Mouse (Mus musculus): Measurements from ENCODE around the gene Cpa5. TPM values are rescaled to one million over a fixed set of nuclear protein-coding genes. Genes with fewer than 3 reads are reported as not detected.
A peak's percentile ranks its signal among the peaks of the same experiment; 100 is the strongest.

The Cpa5 gene
- polyA plus RNA-seq, 1 experiment from 2014 or later: 0.27 TPM

- H3K36me3 ChIP-seq (replicated peaks; ENCODE audit: control insufficient read depth, insufficient read depth, low read depth, low read length): no peaks in the 10 kb centered on the region
- 77% methylated on average over 5 of the region's 5 CpGs for WGBS
- H3K9me3 ChIP-seq (replicated peaks; ENCODE audit: control insufficient read depth, low read length): no peaks in the 10 kb centered on the region
- no peak overlapping the region for H3K4me2 ChIP-seq (ENCODE audit: low read depth, low read length)
- no peak overlapping the region for H3K27ac ChIP-seq (replicated peaks; ENCODE audit: low read depth, low read length)
- DNase-seq (ENCODE audit: low spot score) (no peak), ATAC-seq (replicated peaks; ENCODE audit: insufficient number of reproducible peaks, low FRiP score, low TSS enrichment, low read depth) (no peak)
- no peak overlapping the region for H3K9ac ChIP-seq (replicated peaks; ENCODE audit: low read length)
- H3K27me3 ChIP-seq (ENCODE audit: control insufficient read depth, insufficient read depth, low read length): no peaks in the 10 kb centered on the region
- peaks cover 20% of the 10 kb centered on the region for H3K4me1 ChIP-seq (ENCODE audit: control insufficient read depth, insufficient read depth, low read length)
- no peak overlapping the region for H3K4me3 ChIP-seq (ENCODE audit: low read depth, low read length)
Measured at GRCm38 (mm10) chr6:30619606-30620005, 8.8 kb downstream of the Cpa5 start.

DNA sequence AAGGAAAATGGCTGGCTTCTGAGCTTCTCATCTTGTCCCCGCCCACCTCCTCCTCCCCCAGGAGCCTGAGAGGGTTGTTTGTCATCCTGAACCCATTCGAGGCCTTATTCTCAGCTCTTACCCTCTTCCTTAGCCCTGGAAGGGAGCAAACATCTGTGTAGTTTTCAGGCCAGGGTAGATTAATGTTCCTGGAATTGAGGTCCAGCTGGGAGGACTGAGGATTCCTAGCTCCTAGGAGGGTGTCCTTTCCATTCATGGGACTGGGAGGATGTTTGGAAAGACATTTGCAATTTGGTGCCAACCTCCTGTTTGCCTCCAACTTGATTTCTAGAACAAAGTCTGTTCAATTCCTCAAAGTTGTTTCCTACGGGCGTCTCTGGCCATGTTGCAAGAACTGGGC, 9.8 kb downstream of the Cpa5 start:
- ATAC-seq (replicated peaks; ENCODE audit: insufficient number of reproducible peaks, low FRiP score, low TSS enrichment, low read depth) (no peak), DNase-seq (ENCODE audit: low spot score) (no peak)
- H3K9me3 ChIP-seq (replicated peaks; ENCODE audit: control insufficient read depth, low read length): no peaks in the 10 kb centered on the region
- no peak overlapping the region for H3K9ac ChIP-seq (replicated peaks; ENCODE audit: low read length)
- H3K27me3 ChIP-seq (ENCODE audit: control insufficient read depth, insufficient read depth, low read length): no peaks in the 10 kb centered on the region
- H3K36me3 ChIP-seq (replicated peaks; ENCODE audit: control insufficient read depth, insufficient read depth, low read depth, low read length): no peaks in the 10 kb centered on the region
- no peak overlapping the region for H3K27ac ChIP-seq (replicated peaks; ENCODE audit: low read depth, low read length)
- no peak overlapping the region for H3K4me3 ChIP-seq (ENCODE audit: low read depth, low read length)
- WGBS: 75% methylated on average over 4 of the region's 4 CpGs
- H3K4me2 ChIP-seq (ENCODE audit: low read depth, low read length): no peak overlapping the region
- H3K4me1 ChIP-seq (ENCODE audit: control insufficient read depth, insufficient read depth, low read length): peaks cover 19% of the 10 kb centered on the region

GRCm38 (mm10) chr6:30620994-30621393, 10.2 kb downstream of the Cpa5 start:
- Histone ChIP-seq H3K27me3 (ENCODE audit: control insufficient read depth, insufficient read depth, low read length) (no peaks in the 10 kb centered on the region), H3K4me2 (ENCODE audit: low read depth, low read length) (no peak overlapping the region), H3K36me3 (replicated peaks; ENCODE audit: control insufficient read depth, insufficient read depth, low read depth, low read length) (no peaks in the 10 kb centered on the region), H3K4me3 (ENCODE audit: low read depth, low read length) (no peak overlapping the region), H3K9me3 (replicated peaks; ENCODE audit: control insufficient read depth, low read length) (no peaks in the 10 kb centered on the region), H3K9ac (replicated peaks; ENCODE audit: low read length) (no peak overlapping the region), H3K27ac (replicated peaks; ENCODE audit: low read depth, low read length) (no peak overlapping the region), H3K4me1 (ENCODE audit: control insufficient read depth, insufficient read depth, low read length) (peaks cover 15% of the 10 kb centered on the region)
- DNase-seq (ENCODE audit: low spot score) (no peak), ATAC-seq (replicated peaks; ENCODE audit: insufficient number of reproducible peaks, low FRiP score, low TSS enrichment, low read depth) (no peak)
- WGBS: 88% methylated on average over 6 of the region's 6 CpGs

GRCm38 (mm10) chr6:30621986-30622389, 11.2 kb downstream of the Cpa5 start:
- Histone ChIP-seq H3K4me3 (ENCODE audit: low read depth, low read length) (no peak overlapping the region), H3K9ac (replicated peaks; ENCODE audit: low read length) (no peak overlapping the region), H3K9me3 (replicated peaks; ENCODE audit: control insufficient read depth, low read length) (no peaks in the 10 kb centered on the region), H3K27ac (replicated peaks; ENCODE audit: low read depth, low read length) (no peak overlapping the region), H3K4me2 (ENCODE audit: low read depth, low read length) (no peak overlapping the region), H3K27me3 (ENCODE audit: control insufficient read depth, insufficient read depth, low read length) (no peaks in the 10 kb centered on the region), H3K4me1 (ENCODE audit: control insufficient read depth, insufficient read depth, low read length) (peaks cover 13% of the 10 kb centered on the region), H3K36me3 (replicated peaks; ENCODE audit: control insufficient read depth, insufficient read depth, low read depth, low read length) (no peaks in the 10 kb centered on the region)
- no peak for DNase-seq (ENCODE audit: low spot score)
- ATAC-seq (replicated peaks; ENCODE audit: insufficient number of reproducible peaks, low FRiP score, low TSS enrichment, low read depth): no peak
- 82% methylated on average over 4 of the region's 4 CpGs for WGBS

DNA sequence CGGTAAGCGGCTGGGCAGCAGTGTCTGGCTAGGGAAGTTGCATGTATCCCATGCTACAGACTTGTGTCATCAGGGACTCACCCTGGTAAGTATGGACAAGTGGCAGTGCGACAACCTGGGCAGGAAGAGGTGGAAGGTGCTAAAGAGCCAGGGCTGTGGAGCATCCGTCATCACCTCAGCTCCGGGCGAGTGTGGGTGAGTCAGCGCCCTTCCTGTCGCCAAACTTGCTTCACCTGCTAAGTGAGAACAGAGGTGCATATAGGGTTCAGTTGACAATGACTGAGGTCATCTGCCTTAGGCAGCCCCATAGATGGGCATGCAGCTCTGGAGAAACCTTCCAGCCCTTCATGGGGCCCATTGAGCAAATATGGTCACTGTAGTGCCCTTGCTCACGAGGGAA, 14.0 kb downstream of the Cpa5 start:
- DNase-seq (ENCODE audit: low spot score) (no peak), ATAC-seq (replicated peaks; ENCODE audit: insufficient number of reproducible peaks, low FRiP score, low TSS enrichment, low read depth) (no peak)
- H3K4me3 ChIP-seq (ENCODE audit: low read depth, low read length): no peak overlapping the region
- H3K27me3 ChIP-seq (ENCODE audit: control insufficient read depth, insufficient read depth, low read length): no peaks in the 10 kb centered on the region
- 86% methylated on average over 9 of the region's 9 CpGs for WGBS
- no peaks in the 10 kb centered on the region for H3K36me3 ChIP-seq (replicated peaks; ENCODE audit: control insufficient read depth, insufficient read depth, low read depth, low read length)
- no peak overlapping the region for H3K27ac ChIP-seq (replicated peaks; ENCODE audit: low read depth, low read length)
- no peak overlapping the region for H3K9ac ChIP-seq (replicated peaks; ENCODE audit: low read length)
- no peak overlapping the region for H3K4me2 ChIP-seq (ENCODE audit: low read depth, low read length)
- H3K4me1 ChIP-seq (ENCODE audit: control insufficient read depth, insufficient read depth, low read length): no peaks in the 10 kb centered on the region
- no peaks in the 10 kb centered on the region for H3K9me3 ChIP-seq (replicated peaks; ENCODE audit: control insufficient read depth, low read length)

DNA sequence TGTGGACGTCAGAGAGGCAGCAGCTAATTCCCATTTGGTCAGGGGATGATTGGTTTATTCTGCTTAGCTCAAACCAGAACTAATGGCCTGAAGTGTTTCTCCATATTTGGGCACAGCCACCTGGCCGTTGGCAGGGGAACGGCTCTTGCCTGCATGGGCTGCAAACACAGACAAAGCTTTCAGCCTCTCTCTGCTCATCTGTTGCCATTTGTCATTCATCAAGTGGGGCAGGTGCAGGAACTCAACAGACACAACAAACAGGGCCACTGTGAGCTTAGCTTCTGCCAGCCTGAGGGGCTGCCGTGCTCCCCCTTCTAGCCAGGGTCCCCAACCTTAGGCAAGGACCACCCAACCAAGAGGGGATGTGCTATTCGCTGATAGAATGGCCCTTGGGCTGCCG, 17.3 kb downstream of the Cpa5 start:
- H3K4me1 ChIP-seq (ENCODE audit: control insufficient read depth, insufficient read depth, low read length): no peaks in the 10 kb centered on the region
- 0 out of 2 replicates have a peak overlapping the region, but pooled peaks have one; percentile 35 for H3K27ac ChIP-seq (replicated peaks; ENCODE audit: low read depth, low read length)
- no peak overlapping the region for H3K4me2 ChIP-seq (ENCODE audit: low read depth, low read length)
- DNase-seq (ENCODE audit: low spot score) (peak; percentile 57), ATAC-seq (replicated peaks; ENCODE audit: insufficient number of reproducible peaks, low FRiP score, low TSS enrichment, low read depth) (peak; percentile 70; the same call in 1 of the 2 replicates)
- no peak overlapping the region for H3K9ac ChIP-seq (replicated peaks; ENCODE audit: low read length)
- H3K4me3 ChIP-seq (ENCODE audit: low read depth, low read length): no peak overlapping the region
- no peaks in the 10 kb centered on the region for H3K36me3 ChIP-seq (replicated peaks; ENCODE audit: control insufficient read depth, insufficient read depth, low read depth, low read length)
- H3K9me3 ChIP-seq (replicated peaks; ENCODE audit: control insufficient read depth, low read length): no peaks in the 10 kb centered on the region
- WGBS: 58% methylated on average over 6 of the region's 6 CpGs
- no peaks in the 10 kb centered on the region for H3K27me3 ChIP-seq (ENCODE audit: control insufficient read depth, insufficient read depth, low read length)

DNA sequence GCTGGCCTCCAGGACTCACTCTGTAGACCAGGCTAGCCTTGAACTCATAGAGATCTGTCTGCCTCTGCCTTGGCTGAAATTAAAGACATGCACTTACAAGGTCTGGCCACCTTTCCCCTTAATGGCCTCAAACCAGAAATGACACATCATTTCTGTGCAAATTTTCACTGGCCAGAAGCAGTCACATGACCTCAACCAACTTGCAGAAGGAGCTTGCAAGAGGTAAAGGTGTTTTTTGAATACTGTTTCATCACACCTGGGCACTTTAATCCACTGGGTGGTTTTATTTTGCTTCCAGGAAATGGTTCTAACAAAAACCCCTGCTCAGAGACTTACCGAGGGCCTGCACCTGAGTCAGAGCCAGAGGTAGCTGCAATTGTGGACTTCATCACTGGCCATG, 19.2 kb downstream of the Cpa5 start:
- ATAC-seq (replicated peaks; ENCODE audit: insufficient number of reproducible peaks, low FRiP score, low TSS enrichment, low read depth): no peak
- no peak overlapping the region for H3K4me3 ChIP-seq (ENCODE audit: low read depth, low read length)
- no peaks in the 10 kb centered on the region for H3K36me3 ChIP-seq (replicated peaks; ENCODE audit: control insufficient read depth, insufficient read depth, low read depth, low read length)
- H3K4me2 ChIP-seq (ENCODE audit: low read depth, low read length): no peak overlapping the region
- no peaks in the 10 kb centered on the region for H3K4me1 ChIP-seq (ENCODE audit: control insufficient read depth, insufficient read depth, low read length)
- no peak overlapping the region for H3K9ac ChIP-seq (replicated peaks; ENCODE audit: low read length)
- H3K9me3 ChIP-seq (replicated peaks; ENCODE audit: control insufficient read depth, low read length): no peaks in the 10 kb centered on the region
- DNase-seq (ENCODE audit: low spot score): no peak
- 100% methylated on average over 1 of the region's 1 CpGs for WGBS
- no peaks in the 10 kb centered on the region for H3K27me3 ChIP-seq (ENCODE audit: control insufficient read depth, insufficient read depth, low read length)
- H3K27ac ChIP-seq (replicated peaks; ENCODE audit: low read depth, low read length): no peak overlapping the region

- 22% methylated on average over 8 of the region's 8 CpGs for WGBS
- H3K4me1 ChIP-seq (ENCODE audit: control insufficient read depth, insufficient read depth, low read length): 0 out of 2 replicates have a peak, but pooled peaks cover 2% of the 10 kb centered on the region
- H3K36me3 ChIP-seq (replicated peaks; ENCODE audit: control insufficient read depth, insufficient read depth, low read depth, low read length): no peaks in the 10 kb centered on the region
- no peak overlapping the region for H3K4me2 ChIP-seq (ENCODE audit: low read depth, low read length)
- H3K4me3 ChIP-seq (ENCODE audit: low read depth, low read length): no peak overlapping the region
- no peak overlapping the region for H3K9ac ChIP-seq (replicated peaks; ENCODE audit: low read length)
- ATAC-seq (replicated peaks; ENCODE audit: insufficient number of reproducible peaks, low FRiP score, low TSS enrichment, low read depth) (no peak), DNase-seq (ENCODE audit: low spot score) (no peak)
- H3K27ac ChIP-seq (replicated peaks; ENCODE audit: low read depth, low read length): peak overlapping the region; percentile 43; the same call in 1 of the 2 replicates
- no peaks in the 10 kb centered on the region for H3K9me3 ChIP-seq (replicated peaks; ENCODE audit: control insufficient read depth, low read length)
- H3K27me3 ChIP-seq (ENCODE audit: control insufficient read depth, insufficient read depth, low read length): no peaks in the 10 kb centered on the region
Measured at GRCm38 (mm10) chr6:30635361-30635862, 24.6 kb downstream of the Cpa5 start.
